Mouse (Mus musculus): ENCODE measurements around the gene Whamm. TPM values are rescaled to one million over a fixed set of nuclear protein-coding genes. Genes with fewer than 3 reads are reported as not detected.

Whamm gene
- total and polyA plus RNA-seq, 2 experiments from 2014 or later: 3.1 to 6.6 TPM

GRCm38 (mm10) chr7:81570271-81570670, 795 bp upstream of the Whamm start:
- H3K9ac ChIP-seq (replicated peaks; ENCODE audit: low read depth, low read length): no peak overlapping the region
- WGBS: 83% methylated on average over 3 of the region's 3 CpGs
- TF ChIP-seq CTCF (IDR thresholded peaks at IDR 0.05; ENCODE audit: low read depth): no peak
- no peak for TF ChIP-seq EP300 (IDR thresholded peaks at IDR 0.05; ENCODE audit: low read depth)
- peak overlapping the region; percentile 99 for H3K27ac ChIP-seq (ENCODE audit: low read depth)
- H3K27me3 ChIP-seq (ENCODE audit: control insufficient read depth, insufficient read depth, low read length): no peaks in the 10 kb centered on the region
- ATAC-seq (ENCODE audit: insufficient read depth, low read depth) (no peak), DNase-seq (ENCODE audit: low spot score) (no peak)
- H3K4me1 ChIP-seq (ENCODE audit: control insufficient read depth, insufficient read depth): peaks cover 19% of the 10 kb centered on the region
- no peak overlapping the region for H3K4me3 ChIP-seq (ENCODE audit: low read depth, low read length)
- H3K9me3 ChIP-seq (replicated peaks; ENCODE audit: control insufficient read depth, low read length): no peaks in the 10 kb centered on the region
- H3K36me3 ChIP-seq (replicated peaks; ENCODE audit: control insufficient read depth, insufficient read depth, low read length): 0 out of 2 replicates have a peak, but pooled peaks cover 3% of the 10 kb centered on the region
- no peak overlapping the region for H3K4me2 ChIP-seq (ENCODE audit: low read depth, low read length)

DNA sequence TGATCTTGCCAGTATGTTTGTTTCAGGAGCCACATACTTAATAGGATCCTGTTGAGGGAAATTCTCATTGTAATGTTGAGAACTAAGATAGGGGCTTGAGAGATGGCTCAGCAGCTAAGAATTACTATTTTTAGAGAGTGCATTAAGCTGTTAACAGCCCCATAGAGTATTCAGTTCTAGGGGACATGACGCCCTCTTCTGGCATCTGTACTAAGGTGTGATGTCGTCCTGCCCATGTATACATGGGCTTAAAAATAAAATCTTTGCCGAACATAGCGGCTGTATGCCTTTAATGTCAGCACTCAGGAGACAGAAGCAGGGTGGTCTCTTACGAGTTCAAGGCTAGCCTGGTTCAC, 336 bp upstream of the Whamm start:
- Histone ChIP-seq H3K27me3 (ENCODE audit: control insufficient read depth, insufficient read depth, low read length) (no peaks in the 10 kb centered on the region), H3K9me3 (replicated peaks; ENCODE audit: control insufficient read depth, low read length) (no peaks in the 10 kb centered on the region), H3K4me3 (ENCODE audit: low read depth, low read length) (peak overlapping the region; percentile 93), H3K9ac (replicated peaks; ENCODE audit: low read depth, low read length) (no peak overlapping the region), H3K4me1 (ENCODE audit: control insufficient read depth, insufficient read depth) (peaks cover 19% of the 10 kb centered on the region), H3K4me2 (ENCODE audit: low read depth, low read length) (peak overlapping the region; percentile 79; the same call in 1 of the 2 replicates), H3K36me3 (replicated peaks; ENCODE audit: control insufficient read depth, insufficient read depth, low read length) (0 out of 2 replicates have a peak, but pooled peaks cover 3% of the 10 kb centered on the region), H3K27ac (ENCODE audit: low read depth) (peak overlapping the region; percentile 99)
- TF ChIP-seq EP300 (IDR thresholded peaks at IDR 0.05; ENCODE audit: low read depth): no peak
- TF ChIP-seq CTCF (IDR thresholded peaks at IDR 0.05; ENCODE audit: low read depth): peak; percentile 24; the same call in 1 of the 2 replicates
- DNase-seq (ENCODE audit: low spot score) (no peak), ATAC-seq (ENCODE audit: insufficient read depth, low read depth) (peak; percentile 7)
- 2% methylated on average over 5 of the region's 5 CpGs for WGBS

DNA sequence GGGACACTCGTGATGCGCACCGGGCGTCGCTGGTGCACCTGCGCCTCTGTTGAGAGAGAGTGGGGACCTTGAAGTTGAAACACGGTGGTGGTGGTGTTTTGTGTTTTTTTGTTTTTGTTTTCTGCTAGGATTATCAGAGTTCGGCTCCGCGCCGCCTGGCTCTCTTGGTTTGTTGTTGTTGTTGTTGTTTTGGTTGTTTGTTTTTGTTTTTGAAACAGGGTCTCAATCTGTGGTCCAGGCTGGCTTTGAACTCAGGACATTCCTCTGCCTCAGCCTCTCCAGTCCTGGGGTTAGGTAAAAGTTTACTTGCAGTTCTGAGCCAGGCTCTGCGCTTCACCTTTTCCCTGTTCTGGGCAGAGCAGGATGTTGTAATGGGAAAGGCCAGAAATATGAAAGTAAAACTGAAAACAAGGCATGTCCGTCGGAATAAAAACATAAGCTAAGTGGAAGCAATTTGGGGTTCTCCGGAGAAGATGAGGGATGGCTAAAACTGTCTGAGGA, 925 bp downstream of the Whamm start:
- Histone ChIP-seq H3K4me2 (ENCODE audit: low read depth, low read length) (peak overlapping the region; percentile 79), H3K27me3 (ENCODE audit: control insufficient read depth, insufficient read depth, low read length) (no peaks in the 10 kb centered on the region), H3K27ac (ENCODE audit: low read depth) (peak overlapping the region; percentile 99), H3K9me3 (replicated peaks; ENCODE audit: control insufficient read depth, low read length) (no peaks in the 10 kb centered on the region), H3K4me1 (ENCODE audit: control insufficient read depth, insufficient read depth) (peaks cover 19% of the 10 kb centered on the region), H3K4me3 (ENCODE audit: low read depth, low read length) (peak overlapping the region; percentile 93), H3K9ac (replicated peaks; ENCODE audit: low read depth, low read length) (peak overlapping the region; percentile 93), H3K36me3 (replicated peaks; ENCODE audit: control insufficient read depth, insufficient read depth, low read length) (peaks cover 12% of the 10 kb centered on the region; the same call in 1 of the 2 replicates)
- DNase-seq (ENCODE audit: low spot score) (no peak), ATAC-seq (ENCODE audit: insufficient read depth, low read depth) (no peak)
- TF ChIP-seq EP300 (IDR thresholded peaks at IDR 0.05; ENCODE audit: low read depth): no peak
- no peak for TF ChIP-seq CTCF (IDR thresholded peaks at IDR 0.05; ENCODE audit: low read depth)
- 4% methylated on average over 15 of the region's 15 CpGs for WGBS

GRCm38 (mm10) chr7:81572610-81573268, 1.7 kb downstream of the Whamm start:
- H3K9ac ChIP-seq (replicated peaks; ENCODE audit: low read depth, low read length): peak overlapping the region; percentile 93

DNA sequence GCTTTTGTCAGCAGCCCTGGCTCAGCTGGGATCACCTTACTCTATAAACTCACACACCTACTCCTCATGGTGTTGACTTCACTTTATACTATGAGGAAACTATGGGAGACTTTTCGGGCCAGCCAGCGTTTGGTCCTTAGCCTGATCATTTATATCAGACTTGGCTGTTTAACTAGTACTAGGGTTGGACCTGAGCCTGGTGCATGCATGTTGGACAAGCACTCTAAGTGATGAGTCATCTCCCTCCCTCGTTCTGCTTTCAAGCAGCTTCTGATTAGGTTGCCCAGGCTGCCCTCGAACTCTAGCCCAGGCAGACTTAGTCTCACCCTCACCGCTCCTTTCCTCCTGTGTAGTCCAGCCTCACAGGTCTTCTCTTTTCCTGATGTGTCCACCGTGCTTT, 2.3 kb downstream of the Whamm start:
- Histone ChIP-seq H3K27me3 (ENCODE audit: control insufficient read depth, insufficient read depth, low read length) (no peaks in the 10 kb centered on the region), H3K4me3 (ENCODE audit: low read depth, low read length) (no peak overlapping the region), H3K27ac (ENCODE audit: low read depth) (no peak overlapping the region; the same call in 1 of the 2 replicates), H3K9me3 (replicated peaks; ENCODE audit: control insufficient read depth, low read length) (no peaks in the 10 kb centered on the region), H3K36me3 (replicated peaks; ENCODE audit: control insufficient read depth, insufficient read depth, low read length) (peaks cover 21% of the 10 kb centered on the region), H3K4me2 (ENCODE audit: low read depth, low read length) (peak overlapping the region; percentile 79; the same call in 1 of the 2 replicates), H3K4me1 (ENCODE audit: control insufficient read depth, insufficient read depth) (peaks cover 12% of the 10 kb centered on the region), H3K9ac (replicated peaks; ENCODE audit: low read depth, low read length) (no peak overlapping the region)
- no peak for TF ChIP-seq CTCF (IDR thresholded peaks at IDR 0.05; ENCODE audit: low read depth)
- TF ChIP-seq EP300 (IDR thresholded peaks at IDR 0.05; ENCODE audit: low read depth): no peak
- no peak for ATAC-seq (ENCODE audit: insufficient read depth, low read depth)
- DNase-seq (ENCODE audit: low spot score): no peak
- 49% methylated on average over 6 of the region's 6 CpGs for WGBS

More at GRCm38 (mm10) chr7:81572610-81573268, 1.7 kb downstream of the Whamm start:
- WGBS: 29% methylated on average over 6 of the region's 6 CpGs
- DNase-seq (ENCODE audit: low spot score): peak; percentile 15
- Histone ChIP-seq H3K4me2 (ENCODE audit: low read depth, low read length) (peak overlapping the region; percentile 79), H3K27me3 (ENCODE audit: control insufficient read depth, insufficient read depth, low read length) (no peaks in the 10 kb centered on the region), H3K27ac (ENCODE audit: low read depth) (peak overlapping the region; percentile 99), H3K36me3 (replicated peaks; ENCODE audit: control insufficient read depth, insufficient read depth, low read length) (peaks cover 15% of the 10 kb centered on the region), H3K9me3 (replicated peaks; ENCODE audit: control insufficient read depth, low read length) (no peaks in the 10 kb centered on the region), H3K4me3 (ENCODE audit: low read depth, low read length) (peak overlapping the region; percentile 93), H3K4me1 (ENCODE audit: control insufficient read depth, insufficient read depth) (peaks cover 15% of the 10 kb centered on the region)
- TF ChIP-seq CTCF (IDR thresholded peaks at IDR 0.05; ENCODE audit: low read depth): no peak
- TF ChIP-seq EP300 (IDR thresholded peaks at IDR 0.05; ENCODE audit: low read depth): no peak
- no peak for ATAC-seq (ENCODE audit: insufficient read depth, low read depth)

All from heart, postnatal 0 days (tissue).